ENCODE assay signal across 8 mouse cellular contexts in the genomic region with DNA sequence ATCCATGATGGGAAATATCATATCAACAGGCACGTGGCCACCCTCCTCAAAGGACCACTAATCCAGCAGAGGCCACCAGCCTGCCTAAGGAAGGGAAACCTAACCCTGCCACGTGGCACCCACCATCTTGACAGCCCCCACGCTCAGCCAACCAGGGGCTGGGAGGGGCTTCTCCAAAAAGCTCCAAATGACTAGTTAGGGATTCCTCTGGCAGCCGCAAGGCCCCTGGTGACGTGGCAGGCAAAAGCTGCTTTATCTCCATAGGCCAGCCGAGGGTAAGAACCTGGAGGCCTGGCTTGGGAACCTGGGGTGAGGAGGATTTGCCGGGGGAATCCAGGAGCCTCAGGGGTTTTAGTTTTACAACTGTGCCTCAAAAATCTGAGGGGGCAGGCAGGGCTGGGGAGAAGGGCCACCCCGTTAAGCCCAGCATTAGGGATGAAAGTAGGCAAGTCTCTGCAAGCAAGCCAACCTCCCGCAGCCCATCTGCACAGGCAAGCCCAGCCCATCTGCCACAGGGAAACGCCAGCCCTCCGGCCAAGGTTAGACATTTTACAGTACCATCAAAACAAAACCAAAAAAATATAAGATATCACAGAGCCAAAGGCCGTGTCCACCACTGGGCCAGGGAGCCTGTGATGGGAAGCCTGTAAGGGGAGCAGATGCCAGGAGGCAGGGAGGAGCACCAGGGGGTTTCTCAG. TPM values are rescaled to one million over a fixed set of nuclear protein-coding genes. Genes with fewer than 3 reads are reported as not detected.
A peak's percentile ranks its signal among the peaks of the same experiment; 100 is the strongest.
DNase-seq lines count a peak whose midpoint lies in the region; ATAC-seq and TF ChIP-seq lines count a peak whose summit lies in the region.

No protein-coding gene starts in this region.

- H3K27me3 ChIP-seq in kidney, adult 2 months (replicated peaks; ENCODE audit: control insufficient read depth, insufficient read depth, low read length): no peaks in the 10 kb centered on the region

- ATAC-seq in CD4-positive, CD25-positive, alpha-beta regulatory T cell, adult 4 months: no peak

- no peak for DNase-seq in kidney, adult 2 months
- DNase-seq in kidney, adult 8-10 months: no peak
- DNase-seq in embryo, embryonic 10.5 days (ENCODE audit: low spot score): peak; percentile 69
- peak; percentile 57 to 65 for DNase-seq in heart, adult 9 months (ENCODE audit: low spot score in 2 of 2)
- DNase-seq in kidney, postnatal 10 days: peak; percentile 60
- peak; percentile 65 for DNase-seq in mesoderm, embryonic 11.5 days (ENCODE audit: low read depth, low spot score)
- no peak for DNase-seq in frontal cortex, postnatal 25 days (ENCODE audit: low spot score in 2 of 2)

- peak overlapping the region; percentile 86 for H3K27ac ChIP-seq in kidney, adult 2 months (ENCODE audit: insufficient read depth, low read depth, low read length)

- H3K36me3 ChIP-seq in kidney, adult 2 months (ENCODE audit: control insufficient read depth, insufficient read depth, low read length): peaks cover 5% of the 10 kb centered on the region

- H3K4me3 ChIP-seq in kidney, adult 2 months (ENCODE audit: insufficient read depth, low read depth, low read length): peak overlapping the region; percentile 89

- TF ChIP-seq POLR2A in kidney, adult 2 months (IDR thresholded peaks at IDR 0.05; ENCODE audit: low read depth, low read length): no peak

- WGBS in kidney, adult 2 months: 19% methylated on average over 12 of the region's 12 CpGs

- no peak for TF ChIP-seq CTCF in kidney, adult 2 months (conservative IDR thresholded peaks at IDR 0.05; ENCODE audit: insufficient read depth, insufficient read length, low read depth, low read length)

- peaks cover 26% of the 10 kb centered on the region for H3K4me1 ChIP-seq in kidney, adult 2 months (ENCODE audit: control insufficient read depth, insufficient read depth, low read length)

RNA-seq across cellular contexts. Expression of a gene that starts 1.8 kb away (rescaled TPM):
- polyA plus RNA-seq in kidney, adult 2 months (2012; rRNA removed): 127 and 150 TPM in 2 replicates
- polyA plus RNA-seq in CD4-positive, CD25-positive, alpha-beta regulatory T cell, adult 4 months (2017; shearing (Covaris generic)): under 1 TPM in 1 of 2 experiments, not detected in 1; 0.15 TPM

RNA-seq across cellular contexts. Expression of a gene that starts 30.0 kb away (rescaled TPM):
- 10.4 and 11.5 TPM in 2 replicates for polyA plus RNA-seq in kidney, adult 2 months (2012; rRNA removed)
- polyA plus RNA-seq in CD4-positive, CD25-positive, alpha-beta regulatory T cell, adult 4 months (2017; shearing (Covaris generic)): 10 to 100 TPM; 13.6 to 21.0 TPM

Comparison
In these comparisons a context has a peak if more than half of its experiments do, and no peak if none do; other contexts are left out.
1. DNase-seq: peak in embryo, embryonic 10.5 days (single experiment), heart, adult 9 months (2 of 2), kidney, postnatal 10 days (single experiment) and mesoderm, embryonic 11.5 days (single experiment); none in kidney, adult 2 months (single experiment), kidney, adult 8-10 months (0 of 2) and frontal cortex, postnatal 25 days (0 of 2).
2. RNA of a gene that starts 1.8 kb away (polyA plus RNA-seq): 127 to 150 TPM in kidney, adult 2 months; 0.15 TPM in CD4-positive, CD25-positive, alpha-beta regulatory T cell, adult 4 months; every median in the first group is over 100 times any median in the second.